Mouse (Mus musculus) stomach, postnatal 0 days (tissue): Measurements from ENCODE around the gene Rab8b.

Experiments used
- CTCF ChIP-seq: IDR thresholded peaks from 2 replicates; pipeline ENCODE4 v1.5.1; 2016; ENCODE audit warnings: antibody characterized with exemption, low read depth, mild to moderate bottlenecking, moderate library complexity
- EP300 ChIP-seq: optimal IDR thresholded peaks from 2 replicates; pipeline ENCODE3; 2016; ENCODE audit warnings: antibody characterized with exemption

- no peak for TF ChIP-seq CTCF
- no peak for TF ChIP-seq EP300
Observed at GRCm38 (mm10) chr9:66872015-66872727, 47.3 kb downstream of the Rab8b start.
